Mouse (Mus musculus) E14TG2a.4 (cell line): ENCODE data around the gene Zfp180.

Experiments
- CTCF ChIP-seq: conservative IDR thresholded peaks from 2 replicates; pipeline ENCODE4 v1.5.1; 2014; ENCODE audit warnings: low read length
- POU5F1 ChIP-seq: IDR thresholded peaks from 2 replicates; pipeline ENCODE4 v1.6.1; 2014; ENCODE audit warnings: low read length, borderline replicate concordance

DNA sequence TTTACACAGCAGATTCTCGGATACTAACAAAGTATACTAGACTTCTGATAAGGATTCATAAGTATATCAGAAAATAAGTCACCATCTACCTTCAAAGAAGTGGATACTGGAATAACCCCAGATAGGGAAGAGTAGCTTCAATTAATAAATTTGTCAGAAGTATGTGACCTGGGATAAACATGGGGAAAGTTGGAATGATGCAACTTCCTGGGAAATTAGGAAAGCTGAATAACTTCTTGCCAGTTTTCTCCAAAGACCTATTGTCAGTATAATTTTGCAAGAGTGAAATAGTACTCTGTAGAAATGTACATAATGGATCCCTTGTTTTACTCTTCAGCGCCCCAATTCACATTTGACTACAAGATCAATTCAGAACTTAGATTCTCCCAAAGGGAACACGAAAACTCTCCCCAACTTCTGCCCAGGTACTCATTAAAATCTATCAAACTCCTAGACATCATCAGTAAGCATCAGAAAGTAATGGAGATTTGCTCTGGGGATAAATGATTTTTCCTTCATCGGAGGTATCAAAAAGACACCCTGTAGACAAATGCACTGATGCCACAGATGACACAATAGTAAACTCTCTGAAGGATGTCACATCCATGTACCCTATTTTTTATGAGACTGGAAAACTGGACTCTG is 28.9 kb upstream of the Zfp180 start, which contains the start of gene Vmn1r183:
- TF ChIP-seq CTCF = no peak
- no peak for TF ChIP-seq POU5F1
